Mouse (Mus musculus) macrophage (primary cell): Measurements from ENCODE around the gene Ogdh. TPM values are rescaled to one million over a fixed set of nuclear protein-coding genes. Genes with fewer than 3 reads are reported as not detected.
"Not testable (repeated sequence)": the region's sequence is repeated elsewhere in the genome, so short reads cannot be mapped to it uniquely, and the experiment has no call there.

Experiments
- H3K27ac ChIP-seq: fragments of 350-480 bp; formaldehyde crosslinking; 2 replicates; pipeline ENCODE4 v1.9.0; 2021
- H3K36me3 ChIP-seq: fragments of 350-480 bp; formaldehyde crosslinking; 2 replicates; pipeline ENCODE4 v1.9.0; 2021; ENCODE audit errors: inconsistent target
- H3K4me3 ChIP-seq: fragments of 350-480 bp; formaldehyde crosslinking; 2 replicates; pipeline ENCODE4 v1.9.0; 2021; ENCODE audit errors: inconsistent target
- H3K79me2 ChIP-seq: fragments of 350-480 bp; formaldehyde crosslinking; 2 replicates; pipeline ENCODE4 v1.9.0; 2021; ENCODE audit errors: inconsistent target
- WGBS: methylation state at CpG from one replicate; pipeline ENCODE4 v1.1.7; 2026; ENCODE audit warnings: inconsistent platforms; ENCODE audit not compliant: missing documents; 5-methylcytosine and 5-hydroxymethylcytosine counted together
- polyA plus RNA-seq: library from polyadenylated mRNA; stranded (reverse); fragments of 250-400 nt; gene quantifications from 3 replicates; pipeline ENCODE4 v1.2.4, GENCODE M21; 2018; ENCODE audit warnings: inconsistent platforms
- total RNA-seq, 78 experiments: library from RNA; depleted of rRNA; stranded (reverse); fragments of 250-400 nt; gene quantifications; 1 replicate in 9 of 78; 2 replicates in 24 of 78; 3 replicates in 43 of 78; 4 replicates in 2 of 78; pipeline ENCODE4 v1.2.4; 2018; ENCODE audit warnings: inconsistent platforms in 56 of 78

Ogdh gene
- 100 to 1,000 TPM in 14 of 26 experiments, 10 to 100 TPM in 12; 40.4 to 138 (median 104) TPM for total RNA-seq (2018; cell fraction: chromatin; rRNA removed)
- total RNA-seq (2018; cell fraction: cytosol; rRNA removed), result 100 to 1,000 TPM in 2 of 26 experiments, 10 to 100 TPM in 24; 68.4 to 103 (median 89.7) TPM
- 100 to 1,000 TPM in 9 of 26 experiments, 10 to 100 TPM in 17; 50.3 to 122 (median 93.4) TPM for total RNA-seq (2018; cell fraction: nucleus; rRNA removed)
- polyA plus RNA-seq, result 73.2 to 90.4 TPM (median 78.8 TPM) in 3 replicates

- Histone ChIP-seq H3K36me3 (no peaks in the 10 kb centered on the region; the same call in 1 of the 2 replicates), H3K27ac (peak within 1 kb of the TSS; percentile 48), H3K79me2 (peaks cover 45% of the 10 kb centered on the region), H3K4me3 (peak within 1 kb of the TSS; percentile 69)
- WGBS, result under 1% methylated on average over 60 of the region's 77 CpGs
Measured at GRCm38 (mm10) chr11:6291401-6292115, at the start of gene Ogdh. Gene Ogdh (plus strand): TSS chr11:6291633.

- no peak overlapping the region for H3K27ac ChIP-seq
- 76% methylated on average over 18 of the region's 19 CpGs for WGBS
- H3K4me3 ChIP-seq, result no peak overlapping the region
- H3K79me2 ChIP-seq, result no peaks in the 10 kb centered on the region
- no peaks in the 10 kb centered on the region for H3K36me3 ChIP-seq
Measured at GRCm38 (mm10) chr11:6244707-6245106, 46.7 kb upstream of the Ogdh start.

- H3K36me3 ChIP-seq, result no peaks in the 10 kb centered on the region
- no peaks in the 10 kb centered on the region for H3K79me2 ChIP-seq
- H3K27ac ChIP-seq, result no peak overlapping the region
- H3K4me3 ChIP-seq, result no peak overlapping the region
- WGBS, result 89% methylated on average over 5 of the region's 5 CpGs
Measured at GRCm38 (mm10) chr11:6252248-6252647, 39.2 kb upstream of the Ogdh start.

GRCm38 (mm10) chr11:6252824-6253223 is 38.6 kb upstream of the Ogdh start:
- no peaks in the 10 kb centered on the region for H3K36me3 ChIP-seq
- WGBS, result 89% methylated on average over 4 of the region's 4 CpGs
- H3K4me3 ChIP-seq, result no peak overlapping the region
- no peak overlapping the region for H3K27ac ChIP-seq
- no peaks in the 10 kb centered on the region for H3K79me2 ChIP-seq

GRCm38 (mm10) chr11:6254602-6255001 is 36.8 kb upstream of the Ogdh start:
- WGBS, result 92% methylated on average over 2 of the region's 2 CpGs

GRCm38 (mm10) chr11:6256490-6257072 is 34.9 kb upstream of the Ogdh start:
- 83% methylated on average over 4 of the region's 6 CpGs for WGBS
- no peaks in the 10 kb centered on the region for H3K79me2 ChIP-seq
- no peak overlapping the region for H3K27ac ChIP-seq
- no peak overlapping the region for H3K4me3 ChIP-seq
- peaks cover 32% of the 10 kb centered on the region for H3K36me3 ChIP-seq

More at GRCm38 (mm10) chr11:6254602-6255001, 36.8 kb upstream of the Ogdh start:
- H3K27ac ChIP-seq, H3K79me2 ChIP-seq, H3K4me3 ChIP-seq: not testable (repeated sequence)
- H3K36me3 ChIP-seq, result peaks cover 15% of the 10 kb centered on the region

GRCm38 (mm10) chr11:6259413-6259812 is 32.0 kb upstream of the Ogdh start:
- Histone ChIP-seq H3K79me2 (no peaks in the 10 kb centered on the region), H3K4me3 (no peak overlapping the region), H3K27ac (no peak overlapping the region), H3K36me3 (peaks cover 58% of the 10 kb centered on the region)
- 98% methylated on average over 7 of the region's 7 CpGs for WGBS

GRCm38 (mm10) chr11:6261434-6262082 is 29.9 kb upstream of the Ogdh start:
- WGBS, result 79% methylated on average over 10 of the region's 10 CpGs
- H3K36me3 ChIP-seq, result peaks cover 76% of the 10 kb centered on the region

GRCm38 (mm10) chr11:6266621-6267020 is 24.8 kb upstream of the Ogdh start:
- 76% methylated on average over 9 of the region's 9 CpGs for WGBS
- H3K27ac ChIP-seq, result peak overlapping the region; percentile 80; the same call in 1 of the 2 replicates
- H3K79me2 ChIP-seq, result peaks cover 24% of the 10 kb centered on the region
- H3K4me3 ChIP-seq, result peak overlapping the region; percentile 100
- peaks cover 54% of the 10 kb centered on the region for H3K36me3 ChIP-seq

More at GRCm38 (mm10) chr11:6261434-6262082, 29.9 kb upstream of the Ogdh start:
- Histone ChIP-seq H3K27ac (no peak overlapping the region), H3K4me3 (no peak overlapping the region), H3K79me2 (peaks cover 14% of the 10 kb centered on the region)

- peak within 1 kb of the TSS; percentile 100 for H3K4me3 ChIP-seq
- H3K27ac ChIP-seq, result peak within 1 kb of the TSS; percentile 80
- 3% methylated on average over 50 of the region's 50 CpGs for WGBS
- peaks cover 52% of the 10 kb centered on the region for H3K36me3 ChIP-seq
- H3K79me2 ChIP-seq, result peaks cover 24% of the 10 kb centered on the region
Measured at GRCm38 (mm10) chr11:6267320-6268254, 23.8 kb upstream of the Ogdh start, which contains the start of gene Ddx56. Gene Ddx56 (minus strand): TSS chr11:6267772.

- H3K36me3 ChIP-seq, result peaks cover 16% of the 10 kb centered on the region
- peaks cover 18% of the 10 kb centered on the region for H3K79me2 ChIP-seq
- H3K4me3 ChIP-seq, result peak overlapping the region; percentile 100
- WGBS, result 16% methylated on average over 11 of the region's 11 CpGs
- no peak overlapping the region for H3K27ac ChIP-seq
Measured at GRCm38 (mm10) chr11:6273607-6274006, 17.8 kb upstream of the Ogdh start.

GRCm38 (mm10) chr11:6274387-6275093 is 16.9 kb upstream of the Ogdh start, which contains the start of gene Tmed4:
Gene Tmed4 (minus strand): TSS chr11:6274870.
- Histone ChIP-seq H3K27ac (peak within 1 kb of the TSS; percentile 46), H3K36me3 (peaks cover 16% of the 10 kb centered on the region), H3K79me2 (peaks cover 18% of the 10 kb centered on the region), H3K4me3 (peak within 1 kb of the TSS; percentile 100)
- WGBS, result 2% methylated on average over 36 of the region's 39 CpGs

- 34% methylated on average over 7 of the region's 7 CpGs for WGBS
- no peak overlapping the region for H3K27ac ChIP-seq
- H3K36me3 ChIP-seq, result peaks cover 16% of the 10 kb centered on the region
- peaks cover 18% of the 10 kb centered on the region for H3K79me2 ChIP-seq
- peak overlapping the region; percentile 100 for H3K4me3 ChIP-seq
Measured at GRCm38 (mm10) chr11:6275094-6275484, 16.3 kb upstream of the Ogdh start.
